Mouse (Mus musculus) hindbrain, embryonic 14.5 days (tissue): ENCODE measurements at regions not wholly inside any gene's neighbourhood (a gene's known extent, or its start where the extent isn't known, plus 50 kb on each side); places are given as distances from the start of the nearest gene placed in this dataset.

Experiments used
- ATAC-seq: fragments of 200-750 bp; cut with Nextera tagmentation; 2 replicates; pipeline ENCODE4 v1.8.0; 2017; ENCODE audit warnings: moderate number of reproducible peaks, mild to moderate bottlenecking, moderate TSS enrichment, moderate library complexity; ENCODE audit not compliant: low FRiP score
- DNase-seq: peaks from one replicate; pipeline ENCODE4 v3.0.0-alpha.2; 2015; ENCODE audit warnings: low spot score
- H3K27ac ChIP-seq: fragments of 300-500 bp; sonication (generic); 2 replicates; pipeline ENCODE4 v1.5.1; 2014; ENCODE audit warnings: mild to moderate bottlenecking, moderate library complexity
- H3K27me3 ChIP-seq: fragments of 300-500 bp; sonication (generic); 2 replicates; pipeline ENCODE4 v1.6.1; 2014; ENCODE audit warnings: mild to moderate bottlenecking, low read length, mixed read lengths; ENCODE audit not compliant: control insufficient read depth, insufficient read depth
- H3K36me3 ChIP-seq: fragments of 300-500 bp; sonication (generic); replicated peaks from 2 replicates; pipeline ENCODE4 v1.6.1; 2014; ENCODE audit not compliant: control insufficient read depth, insufficient read depth
- H3K4me1 ChIP-seq: fragments of 300-500 bp; sonication (generic); replicated peaks from 2 replicates; pipeline ENCODE4 v1.6.1; 2014; ENCODE audit warnings: antibody characterized with exemption, low read length, mixed read lengths; ENCODE audit not compliant: control insufficient read depth, insufficient read depth
- H3K4me2 ChIP-seq: fragments of 300-500 bp; sonication (generic); replicated peaks from 2 replicates; pipeline ENCODE4 v1.6.1; 2014; ENCODE audit warnings: mild to moderate bottlenecking, moderate library complexity
- H3K4me3 ChIP-seq: fragments of 300-500 bp; sonication (generic); replicated peaks from 2 replicates; pipeline ENCODE4 v1.5.1; 2014; ENCODE audit warnings: mild to moderate bottlenecking, low read length
- H3K9ac ChIP-seq: fragments of 300-500 bp; sonication (generic); 2 replicates; pipeline ENCODE4 v1.6.1; 2014
- H3K9me3 ChIP-seq: fragments of 300-500 bp; sonication (generic); 2 replicates; pipeline ENCODE4 v1.6.1; 2016; ENCODE audit warnings: low read length; ENCODE audit not compliant: control insufficient read depth
- WGBS: fragments of 180-500 bp; shearing (Covaris S2); extraction: QIAGEN DNeasy Blood & Tissue Kit; methylation state at CpG from one replicate; pipeline ENCODE4 v1.1.7; 2014; 5-methylcytosine and 5-hydroxymethylcytosine counted together

DNA sequence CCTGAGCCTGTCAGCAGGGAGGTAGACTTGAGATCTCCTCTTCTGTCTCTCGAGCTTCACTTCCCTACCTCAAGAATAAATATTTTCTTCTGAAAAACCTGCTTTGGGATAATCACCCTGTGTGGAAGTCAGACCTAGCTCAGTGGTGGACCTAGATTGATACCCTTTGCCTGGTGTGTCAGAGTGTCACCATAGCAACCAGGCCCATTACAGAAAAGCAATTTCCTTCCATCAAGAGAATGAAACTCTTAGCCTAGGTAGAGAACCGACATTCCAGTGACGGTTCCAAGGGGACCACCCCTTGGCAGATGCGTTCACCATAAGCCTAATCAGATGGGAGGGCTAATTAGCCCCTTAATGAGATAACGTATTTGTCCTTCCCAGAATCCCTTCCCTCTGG lies 389.9 kb downstream of the Adam3 start:
- no peaks in the 10 kb centered on the region for H3K4me1 ChIP-seq
- H3K4me3 ChIP-seq: no peak overlapping the region
- no peak for ATAC-seq
- H3K36me3 ChIP-seq: no peaks in the 10 kb centered on the region
- no peak for DNase-seq
- no peaks in the 10 kb centered on the region for H3K27me3 ChIP-seq
- H3K9me3 ChIP-seq: no peaks in the 10 kb centered on the region
- no peak overlapping the region for H3K4me2 ChIP-seq
- 35% methylated on average over 5 of the region's 5 CpGs for WGBS
- no peak overlapping the region for H3K9ac ChIP-seq
- no peak overlapping the region for H3K27ac ChIP-seq

DNA sequence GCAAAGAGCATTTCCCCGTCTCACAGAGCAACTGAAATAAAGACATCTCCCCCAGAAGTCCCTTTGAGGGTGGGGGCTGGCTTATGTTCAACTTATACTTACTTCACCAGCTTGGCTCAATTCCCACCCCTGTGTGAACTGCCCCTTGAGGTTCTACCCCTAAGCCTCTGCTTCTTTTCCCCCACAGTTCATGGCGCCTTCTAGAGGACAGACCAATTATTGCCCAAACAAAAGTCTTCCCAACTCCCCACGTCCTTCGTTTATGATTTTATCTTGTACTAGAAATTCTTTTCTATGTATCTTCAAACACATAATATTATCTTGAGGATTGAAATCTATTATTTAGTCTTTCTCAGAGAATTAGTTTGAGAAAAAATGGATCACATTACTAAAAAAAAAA lies 391.9 kb downstream of the Adam3 start:
- no peak overlapping the region for H3K4me2 ChIP-seq
- H3K27me3 ChIP-seq: no peaks in the 10 kb centered on the region
- no peaks in the 10 kb centered on the region for H3K36me3 ChIP-seq
- 86% methylated on average over 4 of the region's 4 CpGs for WGBS
- no peaks in the 10 kb centered on the region for H3K4me1 ChIP-seq
- no peak overlapping the region for H3K4me3 ChIP-seq
- ATAC-seq (no peak), DNase-seq (no peak)
- H3K9ac ChIP-seq: no peak overlapping the region
- H3K9me3 ChIP-seq: no peaks in the 10 kb centered on the region
- no peak overlapping the region for H3K27ac ChIP-seq

GRCm38 (mm10) chr8:24310893-24311292 lies 414.8 kb downstream of the Adam3 start:
- Histone ChIP-seq H3K4me1 (no peaks in the 10 kb centered on the region), H3K9me3 (peaks cover 5% of the 10 kb centered on the region; the same call in 1 of the 2 replicates), H3K4me2 (no peak overlapping the region), H3K27ac (no peak overlapping the region), H3K4me3 (no peak overlapping the region), H3K36me3 (no peaks in the 10 kb centered on the region), H3K9ac (no peak overlapping the region), H3K27me3 (no peaks in the 10 kb centered on the region)
- no peak for DNase-seq
- WGBS: 66% methylated on average over 4 of the region's 4 CpGs
- no peak for ATAC-seq

DNA sequence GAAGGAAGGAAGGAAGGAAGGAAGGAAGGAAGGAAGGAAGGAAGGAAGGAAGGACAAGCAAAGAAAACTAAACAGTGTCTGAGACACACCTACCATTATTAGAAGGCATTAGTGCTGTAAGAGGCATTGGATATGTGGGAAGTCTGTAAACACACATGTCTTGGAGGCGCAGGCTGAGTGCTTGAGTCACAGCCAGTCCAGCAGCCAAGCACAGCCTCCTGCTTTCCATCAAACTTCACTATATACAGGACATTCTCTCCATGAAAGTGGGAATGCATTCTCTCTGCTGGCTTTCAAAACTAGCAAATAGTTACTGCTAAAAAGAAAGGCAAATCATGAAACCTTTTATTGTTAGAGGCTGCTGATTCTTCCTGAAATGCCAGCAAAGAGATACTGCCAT lies 431.1 kb downstream of the Adam3 start:
- 95% methylated on average over 1 of the region's 1 CpGs for WGBS
- DNase-seq (no peak), ATAC-seq (no peak)
- H3K4me1 ChIP-seq: no peaks in the 10 kb centered on the region; the same call in 1 of the 2 replicates
- H3K4me3 ChIP-seq: no peak overlapping the region
- H3K27me3 ChIP-seq: no peaks in the 10 kb centered on the region
- H3K27ac ChIP-seq: no peak overlapping the region
- no peak overlapping the region for H3K9ac ChIP-seq
- no peak overlapping the region for H3K4me2 ChIP-seq
- no peaks in the 10 kb centered on the region for H3K36me3 ChIP-seq
- peaks cover 7% of the 10 kb centered on the region for H3K9me3 ChIP-seq

GRCm38 (mm10) chr8:24287861-24288260 lies 437.8 kb downstream of the Adam3 start:
- H3K9me3 ChIP-seq: peaks cover 7% of the 10 kb centered on the region
- no peak overlapping the region for H3K4me3 ChIP-seq
- H3K36me3 ChIP-seq: no peaks in the 10 kb centered on the region
- ATAC-seq: no peak
- no peak overlapping the region for H3K4me2 ChIP-seq
- H3K27me3 ChIP-seq: no peaks in the 10 kb centered on the region
- no peaks in the 10 kb centered on the region for H3K4me1 ChIP-seq
- 69% methylated on average over 6 of the region's 6 CpGs for WGBS
- DNase-seq: no peak
- H3K9ac ChIP-seq: no peak overlapping the region
- H3K27ac ChIP-seq: no peak overlapping the region

- no peaks in the 10 kb centered on the region for H3K9me3 ChIP-seq
Observed at GRCm38 (mm10) chr8:24284966-24285365, 440.7 kb downstream of the Adam3 start.

GRCm38 (mm10) chr8:24283901-24284405 lies 441.7 kb downstream of the Adam3 start:
- Histone ChIP-seq H3K27ac (no peak overlapping the region), H3K9ac (no peak overlapping the region), H3K4me3 (no peak overlapping the region), H3K36me3 (no peaks in the 10 kb centered on the region), H3K4me1 (no peaks in the 10 kb centered on the region), H3K27me3 (no peaks in the 10 kb centered on the region), H3K9me3 (no peaks in the 10 kb centered on the region), H3K4me2 (no peak overlapping the region)
- ATAC-seq (no peak), DNase-seq (no peak)
- WGBS: 67% methylated on average over 3 of the region's 3 CpGs

More at GRCm38 (mm10) chr8:24284966-24285365, 440.7 kb downstream of the Adam3 start:
- DNase-seq: no peak
- H3K27ac ChIP-seq: no peak overlapping the region
- H3K9ac ChIP-seq: no peak overlapping the region
- H3K4me1 ChIP-seq: no peaks in the 10 kb centered on the region
- no peak overlapping the region for H3K4me2 ChIP-seq
- H3K36me3 ChIP-seq: no peaks in the 10 kb centered on the region
- 90% methylated on average over 2 of the region's 2 CpGs for WGBS
- no peaks in the 10 kb centered on the region for H3K27me3 ChIP-seq
- no peak for ATAC-seq
- H3K4me3 ChIP-seq: no peak overlapping the region

DNA sequence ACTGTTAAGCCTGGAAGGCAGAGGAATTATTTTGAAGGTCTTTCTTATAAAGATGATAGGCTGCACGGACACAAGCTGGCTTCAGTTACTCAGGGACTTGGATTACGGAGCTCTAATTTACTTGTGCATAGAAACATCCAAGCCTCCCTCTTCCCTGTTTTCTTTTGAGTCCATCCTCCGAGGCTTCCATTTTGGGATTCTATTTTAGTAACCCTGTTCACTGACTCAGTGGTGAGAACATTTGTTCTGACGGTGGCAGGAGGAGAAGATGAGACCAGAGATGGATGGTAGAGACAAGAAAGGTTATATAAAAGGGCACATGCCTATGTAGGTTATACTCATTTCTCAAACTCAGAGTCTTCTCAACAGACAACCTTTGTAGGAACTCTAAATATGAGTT lies 445.4 kb downstream of the Adam3 start:
- DNase-seq (no peak), ATAC-seq (no peak)
- no peak overlapping the region for H3K4me2 ChIP-seq
- H3K9me3 ChIP-seq: no peaks in the 10 kb centered on the region
- 93% methylated on average over 4 of the region's 4 CpGs for WGBS
- H3K27ac ChIP-seq: no peak overlapping the region
- no peaks in the 10 kb centered on the region for H3K4me1 ChIP-seq
- no peaks in the 10 kb centered on the region for H3K36me3 ChIP-seq
- H3K4me3 ChIP-seq: no peak overlapping the region
- no peak overlapping the region for H3K9ac ChIP-seq
- H3K27me3 ChIP-seq: no peaks in the 10 kb centered on the region

- ATAC-seq (no peak), DNase-seq (no peak)
- Histone ChIP-seq H3K4me1 (no peaks in the 10 kb centered on the region), H3K27ac (no peak overlapping the region), H3K27me3 (no peaks in the 10 kb centered on the region), H3K4me3 (no peak overlapping the region), H3K9ac (no peak overlapping the region), H3K9me3 (no peaks in the 10 kb centered on the region), H3K36me3 (no peaks in the 10 kb centered on the region), H3K4me2 (no peak overlapping the region)
- WGBS: 90% methylated on average over 8 of the region's 8 CpGs
Observed at GRCm38 (mm10) chr8:24278391-24278790, 447.3 kb downstream of the Adam3 start.

DNA sequence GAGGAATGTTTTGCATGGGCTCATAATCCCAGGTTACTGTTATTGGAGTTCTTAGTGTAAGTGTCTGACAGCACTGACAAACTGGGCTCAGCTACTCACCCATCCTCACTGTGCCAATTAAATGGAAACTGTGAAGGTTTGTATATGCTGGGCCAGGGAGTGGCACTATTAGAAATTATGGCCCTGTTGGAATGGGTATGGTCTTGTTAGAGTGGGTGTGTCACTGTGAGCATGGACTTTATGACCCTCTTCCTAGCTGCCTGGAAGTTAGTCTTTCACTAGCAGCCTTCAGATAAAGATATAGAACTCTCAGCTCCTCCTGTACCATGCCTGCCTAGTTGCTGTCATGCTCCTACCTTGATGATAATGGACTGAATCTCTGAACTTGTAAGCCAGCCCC lies 464.3 kb downstream of the Adam3 start:
- H3K4me2 ChIP-seq: no peak overlapping the region
- no peak overlapping the region for H3K27ac ChIP-seq
- no peaks in the 10 kb centered on the region for H3K36me3 ChIP-seq
- ATAC-seq: no peak
- no peak for DNase-seq
- no peak overlapping the region for H3K4me3 ChIP-seq
- no peaks in the 10 kb centered on the region for H3K27me3 ChIP-seq
- H3K9ac ChIP-seq: no peak overlapping the region
- no peaks in the 10 kb centered on the region for H3K9me3 ChIP-seq
- H3K4me1 ChIP-seq: no peaks in the 10 kb centered on the region
